Mouse (Mus musculus): ENCODE data around the gene Rdh9.

Gene Rdh9

GRCm38 (mm10) chr10:127840776-127841175, 64.6 kb downstream of the Rdh9 start:
- no peak for DNase-seq (ENCODE audit: low read depth in 2 of 2, low spot score in 2 of 2)
